Mouse (Mus musculus) heart, adult 2 months (tissue): ENCODE measurements around the gene Cep164.

ENCODE experiments used
- CTCF ChIP-seq: fragments of 200-600 bp; IDR thresholded peaks from 2 replicates; pipeline ENCODE4 v1.8.1; 2022; ENCODE audit warnings: antibody characterized with exemption, mild to moderate bottlenecking, moderate library complexity
- POLR2A ChIP-seq: fragments of 200-500 bp; IDR thresholded peaks from 2 replicates; pipeline ENCODE4 v1.6.1; 2011; ENCODE audit warnings: mild to moderate bottlenecking, low read depth, low read length, control low read depth; ENCODE audit not compliant: insufficient read depth

DNA sequence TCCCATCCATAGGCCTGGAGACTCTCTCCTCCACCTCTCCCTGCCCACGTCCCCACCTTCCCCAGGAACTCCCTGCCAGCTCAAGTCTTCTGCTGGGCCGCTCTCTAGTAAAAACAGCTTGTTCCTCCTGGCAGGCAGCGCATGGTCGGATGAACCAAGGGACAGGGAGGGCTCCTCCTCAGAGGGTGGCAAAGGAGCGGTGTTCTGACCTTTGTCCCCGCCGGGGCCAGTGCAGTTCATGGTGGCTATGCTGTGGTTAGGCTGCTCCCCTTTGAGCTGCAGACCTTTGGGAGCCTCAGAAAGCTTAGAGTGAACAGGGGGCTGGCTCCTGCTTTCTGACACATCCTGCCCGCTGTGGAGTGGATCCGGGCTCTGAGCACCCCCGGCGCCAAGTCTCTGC lies 21.6 kb downstream of the Cep164 start:
- TF ChIP-seq CTCF = no peak
- TF ChIP-seq POLR2A = no peak
